Mouse (Mus musculus): ENCODE measurements around the gene Zfp92. TPM values are rescaled to one million over a fixed set of nuclear protein-coding genes. Genes with fewer than 3 reads are reported as not detected.
"Not testable (repeated sequence)": the region's sequence is repeated elsewhere in the genome, so short reads cannot be mapped to it uniquely, and the experiment has no call there.

Gene Zfp92
- polyA plus RNA-seq (2015; fragmentation: Nextera tagmentation; extraction: Ambion mirVana), result 0.14 and 0.15 TPM in 2 replicates

GRCm38 (mm10) chrX:73410880-73411517 is at the start of gene Zfp92:
Gene Zfp92 (plus strand): TSS chrX:73411096.
- H3K9me3 ChIP-seq, result no peaks in the 10 kb centered on the region
- H3K36me3 ChIP-seq, result no peaks in the 10 kb centered on the region
- H3K27ac ChIP-seq, result no peak within 1 kb of the TSS
- H3K4me1 ChIP-seq, result no peaks in the 10 kb centered on the region
- H3K27me3 ChIP-seq, result 0 out of 2 replicates have a peak, but pooled peaks cover 10% of the 10 kb centered on the region
- H3K4me2 ChIP-seq, result peak within 1 kb of the TSS; percentile 45
- peak within 1 kb of the TSS; percentile 33 for H3K4me3 ChIP-seq
- no peak for ATAC-seq (ENCODE audit: insufficient number of reproducible peaks, low FRiP score, low TSS enrichment, low read depth)
- 29% methylated on average over 20 of the region's 20 CpGs for WGBS
- H3K9ac ChIP-seq, result no peak within 1 kb of the TSS

DNA sequence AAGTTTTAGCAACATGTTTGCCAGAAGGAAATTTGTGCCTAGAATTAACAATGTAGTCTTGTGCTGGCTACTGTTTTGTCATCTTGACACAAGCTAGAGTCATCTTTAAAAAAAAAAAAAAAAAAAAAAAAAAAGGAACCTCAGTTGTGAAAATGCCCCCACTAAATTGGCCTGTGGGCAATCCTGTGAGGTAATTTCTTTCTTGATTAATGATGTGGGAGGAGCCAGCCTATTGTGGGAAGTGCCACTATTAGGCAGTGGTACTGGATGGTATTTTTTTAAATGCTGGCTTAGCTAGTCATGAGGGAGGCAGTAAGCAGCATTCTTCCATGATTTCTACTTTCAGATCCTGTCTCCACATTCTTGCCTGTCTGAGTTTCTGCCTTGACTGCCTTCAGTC is 47.6 kb upstream of the Zfp92 start:
- Histone ChIP-seq H3K4me1 (no peaks in the 10 kb centered on the region), H3K27ac (no peak overlapping the region), H3K9ac (no peak overlapping the region), H3K4me3 (no peak overlapping the region), H3K27me3 (no peaks in the 10 kb centered on the region), H3K36me3 (0 out of 2 replicates have a peak, but pooled peaks cover 5% of the 10 kb centered on the region), H3K4me2 (no peak overlapping the region), H3K9me3 (no peaks in the 10 kb centered on the region)
- no peak for ATAC-seq (ENCODE audit: insufficient number of reproducible peaks, low FRiP score, low TSS enrichment, low read depth)

DNA sequence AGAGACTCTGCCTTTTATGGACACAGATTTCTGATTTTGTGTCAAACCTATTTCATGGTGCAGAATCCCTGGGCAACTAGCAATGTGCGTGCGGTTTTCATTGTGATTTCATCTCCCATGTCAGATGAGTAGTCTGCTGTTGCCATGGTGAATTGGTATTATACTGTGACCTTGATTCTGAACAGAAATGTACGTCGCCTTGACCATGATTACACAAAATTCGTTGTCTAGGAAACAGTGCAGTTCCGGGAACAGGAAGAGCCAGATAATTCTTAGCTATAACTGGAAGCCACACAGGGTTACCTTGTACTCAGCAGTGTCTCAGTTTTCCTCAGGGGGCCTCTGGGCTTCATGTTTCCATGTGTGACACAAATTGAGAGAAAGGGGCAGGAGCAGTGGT is 26.5 kb upstream of the Zfp92 start:
- Histone ChIP-seq H3K4me3 (no peak overlapping the region), H3K4me1 (no peaks in the 10 kb centered on the region), H3K9me3 (no peaks in the 10 kb centered on the region), H3K27me3 (no peaks in the 10 kb centered on the region), H3K4me2 (no peak overlapping the region), H3K36me3 (no peaks in the 10 kb centered on the region), H3K9ac (no peak overlapping the region), H3K27ac (no peak overlapping the region)
- no peak for ATAC-seq (ENCODE audit: insufficient number of reproducible peaks, low FRiP score, low TSS enrichment, low read depth)
- WGBS, result 72% methylated on average over 6 of the region's 6 CpGs

DNA sequence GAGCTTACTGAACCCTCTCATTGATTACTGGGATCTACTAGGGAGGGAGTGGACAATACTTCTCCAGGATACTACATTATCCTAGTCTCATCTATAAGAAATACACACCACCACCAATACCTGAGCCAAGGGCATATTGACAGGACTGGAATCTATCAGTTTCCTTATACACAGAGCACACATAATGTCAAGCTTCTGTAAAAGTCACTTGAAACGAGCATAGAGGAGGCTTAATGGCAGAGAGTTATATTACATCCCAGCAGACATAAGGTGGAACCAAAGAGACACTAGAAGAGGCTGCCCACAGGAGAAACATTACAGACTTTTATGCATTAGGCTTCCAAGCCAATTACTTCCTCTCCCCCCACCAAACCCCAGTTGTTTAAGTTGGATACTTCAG is 26.0 kb upstream of the Zfp92 start:
- whole genome bisulfite sequencing, result 13% methylated on average over 1 of the region's 1 CpGs
- Histone ChIP-seq H3K4me3 (no peak overlapping the region), H3K27me3 (no peaks in the 10 kb centered on the region), H3K27ac (no peak overlapping the region), H3K9me3 (no peaks in the 10 kb centered on the region), H3K4me1 (no peaks in the 10 kb centered on the region), H3K9ac (no peak overlapping the region), H3K36me3 (no peaks in the 10 kb centered on the region), H3K4me2 (no peak overlapping the region)
- ATAC-seq (ENCODE audit: insufficient number of reproducible peaks, low FRiP score, low TSS enrichment, low read depth), result no peak

- Histone ChIP-seq H3K9ac (no peak overlapping the region), H3K27ac (no peak overlapping the region), H3K4me3 (no peak overlapping the region), H3K4me1 (no peaks in the 10 kb centered on the region), H3K27me3 (0 out of 2 replicates have a peak, but pooled peaks cover 2% of the 10 kb centered on the region), H3K4me2 (no peak overlapping the region), H3K36me3 (no peaks in the 10 kb centered on the region), H3K9me3 (no peaks in the 10 kb centered on the region)
- 89% methylated on average over 4 of the region's 4 CpGs for WGBS
- ATAC-seq (ENCODE audit: insufficient number of reproducible peaks, low FRiP score, low TSS enrichment, low read depth), result no peak
These were observed 19.4 kb upstream of the Zfp92 start for GRCm38 (mm10) chrX:73391481-73391880.

- H3K27ac ChIP-seq, result no peak overlapping the region
- H3K36me3 ChIP-seq, result no peaks in the 10 kb centered on the region
- no peaks in the 10 kb centered on the region for H3K4me1 ChIP-seq
- WGBS, result 100% methylated on average over 1 of the region's 1 CpGs
- 0 out of 2 replicates have a peak, but pooled peaks cover 6% of the 10 kb centered on the region for H3K27me3 ChIP-seq
- H3K4me3 ChIP-seq, result no peak overlapping the region
- no peak for ATAC-seq (ENCODE audit: insufficient number of reproducible peaks, low FRiP score, low TSS enrichment, low read depth)
- no peaks in the 10 kb centered on the region for H3K9me3 ChIP-seq
- no peak overlapping the region for H3K9ac ChIP-seq
- H3K4me2 ChIP-seq, result no peak overlapping the region
These were observed 14.4 kb upstream of the Zfp92 start for GRCm38 (mm10) chrX:73396446-73396845.

GRCm38 (mm10) chrX:73398636-73399035 is 12.3 kb upstream of the Zfp92 start, which contains the start of gene Gm18336:
Gene Gm18336 (minus strand): TSS chrX:73398736.
- not testable (repeated sequence) for H3K4me3 ChIP-seq; H3K4me1 ChIP-seq; H3K27ac ChIP-seq; H3K27me3 ChIP-seq; H3K9ac ChIP-seq; H3K4me2 ChIP-seq; H3K36me3 ChIP-seq; H3K9me3 ChIP-seq; ATAC-seq (ENCODE audit: insufficient number of reproducible peaks, low FRiP score, low TSS enrichment, low read depth)
- 45% methylated on average over 2 of the region's 2 CpGs for WGBS

DNA sequence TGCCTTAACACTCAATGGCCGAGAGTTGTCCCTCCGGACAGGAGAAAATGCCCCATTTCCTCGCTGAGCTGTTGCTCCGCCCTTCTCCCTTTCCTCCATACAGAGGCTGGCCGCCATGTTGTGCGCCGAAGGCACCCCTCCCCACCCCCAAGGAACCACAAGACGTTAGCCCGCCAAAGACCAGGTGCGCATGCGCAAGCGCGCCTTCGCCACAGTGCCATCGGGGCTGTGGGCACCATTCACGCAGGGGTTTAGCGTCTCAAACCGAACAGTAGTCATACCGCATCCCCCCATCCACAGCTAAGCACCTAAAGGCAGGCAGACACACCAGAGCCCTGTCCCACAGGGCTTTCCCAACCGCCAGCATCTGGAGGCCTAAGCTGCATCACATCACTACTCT is 9.9 kb upstream of the Zfp92 start:
- H3K27me3 ChIP-seq, result 0 out of 2 replicates have a peak, but pooled peaks cover 6% of the 10 kb centered on the region
- H3K27ac ChIP-seq, result no peak overlapping the region
- no peaks in the 10 kb centered on the region for H3K9me3 ChIP-seq
- no peaks in the 10 kb centered on the region for H3K36me3 ChIP-seq
- no peak for ATAC-seq (ENCODE audit: insufficient number of reproducible peaks, low FRiP score, low TSS enrichment, low read depth)
- H3K9ac ChIP-seq, result no peak overlapping the region
- H3K4me3 ChIP-seq, result no peak overlapping the region
- WGBS, result 85% methylated on average over 20 of the region's 20 CpGs
- no peak overlapping the region for H3K4me2 ChIP-seq
- H3K4me1 ChIP-seq, result no peaks in the 10 kb centered on the region

DNA sequence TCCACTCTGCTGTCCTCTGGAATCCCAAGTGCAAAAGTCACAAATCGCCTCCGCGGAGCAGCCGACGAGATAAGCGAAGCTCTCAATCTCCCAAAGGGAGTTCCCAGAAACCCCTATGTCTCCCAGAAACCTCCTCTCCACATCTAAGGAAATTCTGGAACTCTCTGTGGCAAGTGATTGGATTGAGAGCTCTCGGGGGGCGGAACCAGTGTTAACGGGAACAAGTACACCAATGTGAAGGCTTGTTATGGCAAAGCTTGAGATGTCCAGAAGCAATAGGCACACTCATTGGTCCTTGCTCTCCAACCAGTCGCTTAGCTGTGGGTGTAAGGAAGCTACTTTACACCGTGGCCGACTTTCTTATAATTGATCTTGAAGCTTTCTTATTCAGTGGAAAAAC is 9.3 kb upstream of the Zfp92 start:
- Histone ChIP-seq H3K9ac (no peak overlapping the region), H3K36me3 (no peaks in the 10 kb centered on the region), H3K27me3 (0 out of 2 replicates have a peak, but pooled peaks cover 3% of the 10 kb centered on the region), H3K4me1 (no peaks in the 10 kb centered on the region), H3K4me2 (no peak overlapping the region), H3K27ac (no peak overlapping the region), H3K9me3 (no peaks in the 10 kb centered on the region), H3K4me3 (no peak overlapping the region)
- ATAC-seq (ENCODE audit: insufficient number of reproducible peaks, low FRiP score, low TSS enrichment, low read depth), result no peak
- 91% methylated on average over 12 of the region's 12 CpGs for WGBS

GRCm38 (mm10) chrX:73412767-73413166 is 1.9 kb downstream of the Zfp92 start:
- no peak for ATAC-seq (ENCODE audit: insufficient number of reproducible peaks, low FRiP score, low TSS enrichment, low read depth)
- Histone ChIP-seq H3K9me3 (no peaks in the 10 kb centered on the region), H3K9ac (no peak overlapping the region), H3K27ac (no peak overlapping the region), H3K36me3 (no peaks in the 10 kb centered on the region), H3K4me2 (no peak overlapping the region), H3K27me3 (0 out of 2 replicates have a peak, but pooled peaks cover 10% of the 10 kb centered on the region), H3K4me1 (no peaks in the 10 kb centered on the region), H3K4me3 (no peak overlapping the region)
- WGBS, result 0% methylated on average over 1 of the region's 1 CpGs

DNA sequence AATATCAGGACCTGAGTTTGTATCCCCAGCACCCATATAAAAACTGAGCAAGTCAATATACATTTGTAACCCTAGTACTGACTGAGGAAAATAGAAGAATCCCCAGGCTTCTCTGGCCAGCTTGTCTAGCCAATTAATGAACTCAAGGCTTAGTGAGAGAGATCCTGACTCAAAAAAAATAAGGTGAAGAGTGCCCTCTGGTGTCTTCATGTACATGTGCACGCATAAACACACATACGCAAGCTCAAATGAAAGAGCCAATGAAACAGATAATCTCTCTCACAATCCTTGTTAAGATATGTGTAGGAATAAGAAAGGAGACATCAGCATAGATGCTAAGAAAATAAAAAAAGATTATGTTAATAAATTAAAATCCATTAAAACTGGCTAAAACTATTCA is 19.1 kb downstream of the Zfp92 start:
- no peaks in the 10 kb centered on the region for H3K9me3 ChIP-seq
- no peak overlapping the region for H3K27ac ChIP-seq
- no peaks in the 10 kb centered on the region for H3K4me1 ChIP-seq
- H3K36me3 ChIP-seq, result no peaks in the 10 kb centered on the region
- H3K4me3 ChIP-seq, result no peak overlapping the region
- 90% methylated on average over 2 of the region's 2 CpGs for WGBS
- H3K9ac ChIP-seq, result no peak overlapping the region
- no peak overlapping the region for H3K4me2 ChIP-seq
- peaks cover 12% of the 10 kb centered on the region for H3K27me3 ChIP-seq
- ATAC-seq (ENCODE audit: insufficient number of reproducible peaks, low FRiP score, low TSS enrichment, low read depth), result no peak

GRCm38 (mm10) chrX:73432850-73433249 is 22.0 kb downstream of the Zfp92 start:
- whole genome bisulfite sequencing, result 67% methylated on average over 5 of the region's 5 CpGs
- peaks cover 15% of the 10 kb centered on the region for H3K27me3 ChIP-seq

More at GRCm38 (mm10) chrX:73432850-73433249, 22.0 kb downstream of the Zfp92 start:
- Histone ChIP-seq H3K4me3 (no peak overlapping the region), H3K4me1 (no peaks in the 10 kb centered on the region), H3K9me3 (no peaks in the 10 kb centered on the region), H3K4me2 (no peak overlapping the region), H3K9ac (no peak overlapping the region), H3K27ac (no peak overlapping the region), H3K36me3 (no peaks in the 10 kb centered on the region)
- ATAC-seq (ENCODE audit: insufficient number of reproducible peaks, low FRiP score, low TSS enrichment, low read depth), result no peak

Measured in limb, embryonic 15.5 days (tissue).